Mouse (Mus musculus) G1E (cell line): ENCODE data around the gene Rabl6.

Experiments used
- CTCF ChIP-seq: IDR thresholded peaks from 2 replicates; pipeline ENCODE4 v1.5.1; 2012; ENCODE audit warnings: low read depth, low read length, inconsistent platforms, mixed read lengths
- GATA1 ChIP-seq: IDR thresholded peaks from 2 replicates; pipeline ENCODE4 v1.6.1; 2012; ENCODE audit warnings: borderline replicate concordance, low read length, inconsistent platforms, mixed read lengths
- POLR2AphosphoS5 ChIP-seq: IDR thresholded peaks from 2 replicates; pipeline ENCODE4 v1.6.1; 2012; ENCODE audit warnings: low read depth, low read length, inconsistent platforms; ENCODE audit not compliant: insufficient replicate concordance
- TAL1 ChIP-seq: conservative IDR thresholded peaks from 2 replicates; pipeline ENCODE4 v1.6.1; 2012; ENCODE audit warnings: low read depth, low read length, inconsistent platforms, mixed read lengths

- TF ChIP-seq CTCF (no peak), TAL1 (no peak), GATA1 (no peak), POLR2AphosphoS5 (no peak)
These were observed 67.8 kb downstream of the Rabl6 start for GRCm38 (mm10) chr2:25540541-25540948.
